Comparison of ENCODE assay signal across 9 mouse cellular contexts in genomic region chr12:107753022-107753421, GRCm38 (mm10).
DNase-seq lines count a peak whose midpoint lies in the region; ATAC-seq and TF ChIP-seq lines count a peak whose summit lies in the region.
"Had no signal": no experiment of that assay in that cellular context is flagged by ENCODE, and none has a peak within 500 bp of the region (broad histone marks: within the 10 kb centered on the region; RNA-seq: fewer than 3 reads in every experiment).

No protein-coding gene starts in this region.

- no peak overlapping the region for H3K4me2 ChIP-seq in lung, embryonic 14.5 days
- H3K4me2 ChIP-seq in hindbrain, embryonic 16.5 days (ENCODE audit: low read length) = no peak overlapping the region
- H3K4me2 ChIP-seq: hindbrain, embryonic 14.5 days had no signal

- TF ChIP-seq CTCF in lung, embryonic 14.5 days (IDR thresholded peaks at IDR 0.05; ENCODE audit: low read depth) = no peak

- peak overlapping the region; percentile 39; the same call in 1 of the 2 replicates for H3K27ac ChIP-seq in lung, embryonic 14.5 days (ENCODE audit: low read depth)
- H3K27ac ChIP-seq in hindbrain, embryonic 16.5 days (ENCODE audit: low read depth, low read length) = no peak overlapping the region
- H3K27ac ChIP-seq: hindbrain, embryonic 14.5 days had no signal

- peaks cover 23% of the 10 kb centered on the region for H3K4me1 ChIP-seq in lung, embryonic 14.5 days (ENCODE audit: insufficient read depth)
- peaks cover under 1% of the 10 kb centered on the region; the same call in 1 of the 2 replicates for H3K4me1 ChIP-seq in hindbrain, embryonic 16.5 days (ENCODE audit: control insufficient read depth, insufficient read depth, low read depth, low read length)

- H3K9ac ChIP-seq in lung, embryonic 14.5 days = no peak overlapping the region
- no peak overlapping the region for H3K9ac ChIP-seq in hindbrain, embryonic 16.5 days (ENCODE audit: low read depth, low read length)
- H3K9ac ChIP-seq: hindbrain, embryonic 14.5 days had no signal

- no peak for ATAC-seq in lung, embryonic 14.5 days (ENCODE audit: insufficient read depth)
- no peak for ATAC-seq in monocyte, adult 5-6 weeks (replicated peaks; ENCODE audit: insufficient number of reproducible peaks, low FRiP score, low TSS enrichment, poor library complexity, severe bottlenecking)
- ATAC-seq in hindbrain, embryonic 16.5 days = no peak

- no peak overlapping the region for H3K4me3 ChIP-seq in lung, embryonic 14.5 days (ENCODE audit: low read depth, low read length)
- no peak overlapping the region for H3K4me3 ChIP-seq in hindbrain, embryonic 16.5 days (ENCODE audit: low read length)

- WGBS in lung, embryonic 14.5 days = 46% methylated on average over 8 of the region's 8 CpGs
- 54% methylated on average over 8 of the region's 8 CpGs for WGBS in hindbrain, embryonic 16.5 days

- H3K9me3 ChIP-seq in lung, embryonic 14.5 days (ENCODE audit: low read depth, low read length) = no peaks in the 10 kb centered on the region
- no peaks in the 10 kb centered on the region for H3K9me3 ChIP-seq in hindbrain, embryonic 16.5 days (ENCODE audit: control insufficient read depth, low read length)

- no peaks in the 10 kb centered on the region for H3K36me3 ChIP-seq in lung, embryonic 14.5 days (ENCODE audit: insufficient read depth)
- no peaks in the 10 kb centered on the region for H3K36me3 ChIP-seq in hindbrain, embryonic 16.5 days (ENCODE audit: control insufficient read depth, insufficient read depth, low read length)

- no peaks in the 10 kb centered on the region for H3K27me3 ChIP-seq in lung, embryonic 14.5 days (ENCODE audit: insufficient read depth, low read length)
- no peaks in the 10 kb centered on the region for H3K27me3 ChIP-seq in hindbrain, embryonic 16.5 days (replicated peaks; ENCODE audit: control insufficient read depth, insufficient read depth, low read length)

- DNase-seq in 3T3-L1 (ENCODE audit: low read depth, low spot score) (peak; percentile 76), NIH3T3 (ENCODE audit: low read depth) (peak; percentile 50)
- DNase-seq in gastrocnemius, postnatal 25 days = peak; percentile 72
- no peak for DNase-seq in lung, embryonic 14.5 days
- DNase-seq in layer of hippocampus, adult 11-12 months (ENCODE audit: low spot score) = no peak
- DNase-seq: cerebellum, postnatal 36 days had no signal

Comparison
In these comparisons a context has a peak if more than half of its experiments do, and no peak if none do; other contexts are left out.
1. DNase-seq: peak in 3T3-L1 (single experiment), NIH3T3 (single experiment) and gastrocnemius, postnatal 25 days (single experiment); none in lung, embryonic 14.5 days (single experiment) and layer of hippocampus, adult 11-12 months (single experiment).